Mouse (Mus musculus): Measurements from ENCODE around the gene Pbld1.
A peak's percentile ranks its signal among the peaks of the same experiment; 100 is the strongest.

The Pbld1 gene

GRCm38 (mm10) chr10:63092616-63093550 is 32.9 kb downstream of the Pbld1 start:
- no peak for DNase-seq (ENCODE audit: low spot score in 2 of 2)

- DNase-seq (ENCODE audit: low spot score in 2 of 2) = no peak
Observed at GRCm38 (mm10) chr10:63096757-63097156, 36.8 kb downstream of the Pbld1 start.

DNA sequence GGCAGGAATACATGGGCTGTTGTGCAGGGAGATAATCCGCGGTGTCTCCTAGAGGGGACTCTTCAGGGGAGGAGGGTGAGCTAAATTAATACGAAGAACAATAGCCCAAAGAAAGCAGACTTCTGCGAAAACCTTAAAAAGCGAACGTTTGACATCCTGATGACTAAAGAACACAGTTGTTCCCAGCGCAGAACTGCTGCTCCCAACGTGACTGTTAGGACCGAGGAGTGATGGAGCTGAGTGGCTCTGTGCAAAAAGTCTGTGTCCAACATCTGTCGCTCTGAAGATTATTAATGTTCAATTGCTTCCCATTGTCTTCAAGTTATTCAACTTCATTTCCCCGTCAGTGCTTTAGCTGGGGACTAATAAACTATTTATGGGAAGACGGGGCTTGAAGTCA is 38.2 kb downstream of the Pbld1 start:
- no peak for DNase-seq (ENCODE audit: low spot score in 2 of 2)

DNA sequence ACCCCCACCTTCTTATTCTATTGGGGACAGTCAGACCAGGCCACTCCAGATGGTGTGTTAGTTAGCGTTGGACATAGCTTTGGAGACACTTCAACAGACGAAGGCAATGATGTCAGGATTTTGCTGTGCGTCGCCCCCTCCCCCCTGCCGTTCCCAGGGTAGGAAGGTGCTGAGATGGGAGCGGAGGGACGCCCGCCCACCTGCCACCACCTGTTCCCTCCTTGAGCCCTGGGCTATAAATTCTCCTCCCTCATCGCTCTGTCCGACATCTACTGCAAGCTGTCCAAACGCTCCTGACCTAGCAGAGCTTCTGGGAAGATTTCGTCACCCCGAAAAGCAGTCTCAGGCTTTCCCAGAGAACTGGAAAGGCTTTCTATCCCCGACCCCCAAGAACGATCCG is 39.6 kb downstream of the Pbld1 start, which contains the start of gene Atoh7:
TSS of gene Atoh7 (plus strand) at position 131 of the 400 bp plus-strand sequence.
- DNase-seq (ENCODE audit: low spot score in 2 of 2) = peak; percentile 46 to 49

GRCm38 (mm10) chr10:63099941-63100562 is 40.1 kb downstream of the Pbld1 start:
- peak; percentile 57 to 75 for DNase-seq (ENCODE audit: low spot score in 2 of 2)

- DNase-seq (ENCODE audit: low spot score in 2 of 2) = no peak
Observed at GRCm38 (mm10) chr10:63100657-63101056, 40.7 kb downstream of the Pbld1 start.

GRCm38 (mm10) chr10:63113027-63113604 is 53.2 kb downstream of the Pbld1 start:
- DNase-seq (ENCODE audit: low spot score in 2 of 2) = no peak

DNA sequence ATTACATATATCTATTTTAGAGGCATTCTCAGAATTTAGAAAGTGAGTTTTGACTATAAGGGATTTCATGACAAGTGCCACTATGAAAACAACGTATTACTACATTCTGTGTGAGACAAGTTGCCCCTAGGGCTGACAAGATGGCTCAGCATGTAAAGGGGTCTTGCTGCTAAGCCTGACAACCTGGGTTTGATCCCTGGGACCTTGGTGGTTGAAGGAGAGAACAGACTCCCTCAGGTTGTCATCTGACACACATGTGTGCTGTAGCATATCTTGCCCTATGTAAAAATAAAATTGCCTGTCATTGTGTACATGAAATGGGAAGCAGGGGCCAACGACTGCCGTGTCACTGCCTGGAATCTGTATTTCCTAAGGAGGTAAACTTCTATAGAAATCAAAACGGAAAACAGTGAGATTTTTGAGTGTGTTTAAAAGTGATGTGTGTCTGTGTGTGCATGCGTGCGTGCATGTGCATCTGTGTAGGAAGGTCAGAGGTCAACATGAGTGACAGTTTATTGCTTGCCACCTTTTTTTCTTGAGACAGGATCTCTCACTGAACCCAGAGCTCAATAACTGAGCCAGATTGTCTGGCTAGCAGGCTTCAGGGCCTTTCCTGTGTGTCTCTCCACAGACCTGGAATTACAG is 53.9 kb downstream of the Pbld1 start:
- DNase-seq (ENCODE audit: low spot score in 2 of 2) = no peak

- no peak for DNase-seq (ENCODE audit: low spot score in 2 of 2)
Observed at GRCm38 (mm10) chr10:63115881-63116280, 55.9 kb downstream of the Pbld1 start.

- no peak for DNase-seq (ENCODE audit: low spot score in 2 of 2)
Observed at GRCm38 (mm10) chr10:63116376-63116775, 56.4 kb downstream of the Pbld1 start.

GRCm38 (mm10) chr10:63117583-63117982 is 57.6 kb downstream of the Pbld1 start:
- DNase-seq (ENCODE audit: low spot score in 2 of 2) = no peak

- no peak for DNase-seq (ENCODE audit: low spot score in 2 of 2)
Observed at GRCm38 (mm10) chr10:63119916-63120315, 60.0 kb downstream of the Pbld1 start.

DNA sequence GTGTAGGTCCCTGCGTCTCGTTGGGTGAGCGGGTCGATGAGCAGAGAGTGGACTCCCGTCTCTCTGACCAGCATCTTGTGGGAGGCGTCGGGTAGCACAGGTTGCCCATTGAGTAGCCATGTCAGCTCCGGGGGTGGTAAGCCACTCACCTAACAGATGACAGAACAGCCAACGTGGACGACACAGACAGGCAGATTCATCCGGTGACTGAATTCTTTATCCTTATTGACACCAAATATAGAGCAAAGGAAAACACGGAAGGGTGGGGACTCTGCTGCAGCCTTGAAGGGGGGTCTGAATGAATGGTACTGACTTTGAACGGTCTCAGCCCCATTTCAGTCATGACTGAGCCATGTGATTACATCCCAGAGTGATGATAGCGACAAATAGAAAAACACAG is 62.0 kb downstream of the Pbld1 start:
- DNase-seq (ENCODE audit: low spot score in 2 of 2) = no peak

DNA sequence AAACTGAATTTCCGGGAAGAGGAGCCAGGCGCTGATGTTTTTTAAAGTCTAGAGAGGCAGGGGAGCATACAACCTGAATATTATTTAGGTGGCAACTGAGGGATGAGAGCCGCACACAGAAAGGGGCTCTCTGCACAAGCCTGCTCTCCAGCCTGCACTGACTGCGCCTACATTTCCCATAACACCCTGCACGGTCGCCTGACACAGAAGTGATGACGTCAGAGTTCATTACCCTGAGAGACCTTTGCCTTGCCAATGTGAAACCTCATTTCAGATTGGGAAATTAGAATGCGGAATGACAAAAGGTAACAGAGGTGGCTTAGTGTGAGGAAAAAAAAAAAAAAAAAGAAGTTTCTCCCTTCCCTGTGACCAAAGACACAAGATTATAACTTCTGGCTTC is 62.6 kb downstream of the Pbld1 start:
- peak in 1 of 2 experiments; percentile 48 for DNase-seq (ENCODE audit: low spot score in 2 of 2)

- DNase-seq (ENCODE audit: low spot score in 2 of 2) = no peak
Observed at GRCm38 (mm10) chr10:63123141-63123540, 63.2 kb downstream of the Pbld1 start.

DNA sequence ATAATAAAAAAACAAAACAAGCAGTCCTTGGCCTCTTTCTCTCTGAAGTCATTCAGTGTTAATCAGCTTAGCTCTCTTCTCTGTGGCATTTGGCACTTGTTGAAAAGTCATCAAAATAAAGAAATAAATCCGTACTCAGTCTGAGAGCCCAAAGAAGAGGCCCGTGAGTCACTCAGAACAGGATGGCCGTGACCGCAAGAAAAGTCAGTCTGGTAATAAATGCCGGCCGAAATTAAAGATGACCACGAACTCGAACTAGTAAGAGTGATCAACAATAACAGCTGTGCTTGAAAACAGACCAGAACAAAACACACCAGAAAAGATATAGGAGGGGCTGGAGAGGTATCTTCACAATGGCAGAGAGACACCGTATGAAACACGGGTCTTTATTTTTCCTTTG is 64.1 kb downstream of the Pbld1 start:
- DNase-seq (ENCODE audit: low spot score in 2 of 2) = no peak

- no peak for DNase-seq (ENCODE audit: low spot score in 2 of 2)
Observed at GRCm38 (mm10) chr10:63125343-63125742, 65.4 kb downstream of the Pbld1 start.

DNA sequence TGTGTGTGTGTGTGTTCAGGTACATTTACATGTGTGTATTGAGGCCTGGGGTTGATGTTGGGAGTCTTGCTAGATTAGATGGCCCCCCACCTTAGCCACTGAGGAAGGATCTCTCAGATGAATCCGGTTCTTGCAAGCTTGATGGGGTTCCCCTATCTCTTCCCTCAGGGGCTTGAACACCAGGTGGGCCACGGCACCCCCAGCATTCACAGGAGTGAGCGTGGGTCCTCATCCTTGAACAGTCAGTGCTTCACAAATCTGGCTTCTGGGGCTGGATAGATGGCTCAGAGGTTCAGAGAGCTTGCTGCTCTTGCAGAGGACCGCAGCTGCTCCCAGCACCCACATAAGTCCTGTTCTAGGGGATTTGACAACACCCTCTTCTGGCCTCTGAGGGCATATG is 66.2 kb downstream of the Pbld1 start:
- DNase-seq (ENCODE audit: low spot score in 2 of 2) = no peak

- no peak for DNase-seq (ENCODE audit: low spot score in 2 of 2)
Observed at GRCm38 (mm10) chr10:63127156-63127555, 67.2 kb downstream of the Pbld1 start.

Data from right cerebral cortex, postnatal 36 days (tissue).